Mouse (Mus musculus): ENCODE results near the gene Tab1. TPM values are rescaled to one million over a fixed set of nuclear protein-coding genes. Genes with fewer than 3 reads are reported as not detected.

Tab1 gene
- total RNA-seq (2021): 10 to 100 TPM; 23.8 to 25.7 TPM
- long read RNA-seq, experiment 1, transcript Tab1-201 (11 exons, 2,964 nt): major isoform, 20 of 30 reads
- long read RNA-seq, experiment 1, partial matches to known transcripts: 3 of 30 reads
- long read RNA-seq, experiment 1, other reads (novel, unspliced or antisense): 7 of 30 reads
- long read RNA-seq, experiment 2, transcript Tab1-201 (11 exons, 2,964 nt): major isoform, 14 of 27 reads
- long read RNA-seq, experiment 2, partial matches to known transcripts: 7 of 27 reads
- long read RNA-seq, experiment 2, other reads (novel, unspliced or antisense): 6 of 27 reads

DNA sequence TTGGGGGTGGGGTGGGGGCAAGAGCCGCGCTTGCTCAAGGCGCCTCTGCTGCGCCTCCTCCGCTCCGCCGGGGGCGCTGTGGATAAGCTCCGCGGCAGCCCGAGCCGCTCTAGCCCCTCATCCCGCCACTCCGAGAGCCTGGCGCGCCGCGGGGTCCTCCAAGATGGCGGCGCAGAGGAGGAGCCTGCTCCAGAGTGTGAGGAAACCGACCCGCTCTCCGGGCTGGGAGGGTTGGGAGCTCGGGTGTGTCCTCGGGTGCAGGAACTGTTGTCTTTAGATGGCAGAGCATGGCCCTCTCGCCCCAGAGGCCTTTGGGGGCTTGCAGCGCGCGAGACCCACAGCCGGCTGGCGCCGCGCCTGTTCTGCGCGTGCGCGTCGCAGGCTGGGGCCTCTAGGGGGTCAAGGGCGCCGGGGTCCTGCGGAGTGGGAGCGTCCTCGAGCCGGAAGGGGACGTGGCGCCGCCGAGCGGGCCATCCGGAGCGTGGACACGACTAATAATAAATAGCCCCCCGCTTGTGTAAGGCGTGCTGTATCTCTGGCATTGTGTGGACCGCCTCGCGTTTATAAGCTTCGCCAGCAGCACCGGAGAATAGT, at the start of gene Tab1:
TSS of gene Tab1 (plus strand) at position 135 of the 594 bp plus-strand sequence.
- peak; percentile 91 to 92 for DNase-seq (ENCODE audit: low spot score in 2 of 2)

DNA sequence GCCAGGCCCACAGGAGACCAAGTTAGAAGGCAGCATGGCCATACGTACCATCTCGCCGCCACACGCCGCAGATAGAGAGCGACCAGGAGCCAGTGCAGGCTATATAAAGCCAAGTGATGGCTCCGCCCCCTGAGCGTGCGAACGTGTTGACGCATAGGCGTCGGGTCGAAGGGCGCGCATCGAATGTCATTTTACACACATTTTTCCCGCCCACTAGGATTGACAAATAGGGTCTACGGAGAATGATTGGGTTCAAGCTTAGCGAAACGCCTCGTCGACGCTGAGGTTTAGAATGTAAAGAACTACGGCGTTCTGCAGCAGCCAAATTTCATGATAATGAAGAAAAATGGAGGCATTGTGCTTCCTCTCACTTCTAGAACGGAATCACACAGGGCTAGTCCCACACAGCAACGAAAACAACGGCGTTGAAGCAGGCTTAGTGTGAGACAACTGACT, 49.6 kb upstream of the Tab1 start:
- DNase-seq (ENCODE audit: low spot score in 2 of 2): peak; percentile 95

DNA sequence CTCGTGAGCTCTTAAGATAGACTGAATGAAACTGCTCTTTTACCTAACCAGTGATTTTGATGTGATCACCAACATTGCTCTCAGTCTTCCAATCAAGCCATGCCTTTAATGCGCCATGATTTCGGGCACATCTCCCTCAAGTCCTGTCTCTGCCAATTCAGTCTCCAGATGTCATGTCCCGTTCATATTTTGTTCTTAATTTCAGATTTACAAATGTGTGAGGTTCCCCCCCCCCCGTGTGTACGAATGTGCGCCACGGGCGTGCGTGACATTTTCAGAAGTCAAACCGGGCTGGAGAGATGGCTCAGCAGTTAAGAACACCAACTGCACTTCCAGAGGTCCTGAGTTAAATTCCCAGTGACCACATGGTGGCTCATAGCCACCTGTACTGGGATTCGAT, 49.2 kb upstream of the Tab1 start:
- DNase-seq (ENCODE audit: low spot score in 2 of 2): no peak

DNA sequence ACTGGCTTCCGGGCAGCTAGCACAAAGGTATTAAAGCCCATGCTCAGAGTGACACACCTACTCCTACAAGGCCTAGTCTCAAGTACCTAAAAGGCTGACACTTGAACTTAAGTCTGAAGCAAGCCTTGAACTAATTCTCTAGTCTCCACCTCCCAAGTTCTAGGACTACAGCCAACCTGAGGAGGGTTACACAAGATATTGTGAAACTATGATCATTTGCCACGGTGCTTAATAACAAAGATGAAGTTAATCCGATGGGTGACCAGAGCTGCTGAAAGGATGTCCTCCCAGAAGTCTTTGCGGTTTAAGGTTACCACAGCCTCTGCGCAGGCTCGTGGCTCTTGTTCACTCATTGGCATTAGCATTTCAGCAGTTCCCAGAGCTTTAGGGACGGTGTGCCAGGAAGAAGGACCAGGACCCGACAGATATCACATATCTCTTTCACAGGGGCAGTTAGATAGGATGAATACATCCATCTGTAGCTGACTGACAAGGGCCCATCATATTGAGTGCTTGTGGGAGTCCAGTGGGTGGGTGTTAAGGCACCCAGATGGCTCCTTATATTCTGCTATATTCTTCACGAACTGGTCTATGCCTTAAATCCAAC, 45.4 kb upstream of the Tab1 start:
- DNase-seq (ENCODE audit: low spot score in 2 of 2): no peak

DNA sequence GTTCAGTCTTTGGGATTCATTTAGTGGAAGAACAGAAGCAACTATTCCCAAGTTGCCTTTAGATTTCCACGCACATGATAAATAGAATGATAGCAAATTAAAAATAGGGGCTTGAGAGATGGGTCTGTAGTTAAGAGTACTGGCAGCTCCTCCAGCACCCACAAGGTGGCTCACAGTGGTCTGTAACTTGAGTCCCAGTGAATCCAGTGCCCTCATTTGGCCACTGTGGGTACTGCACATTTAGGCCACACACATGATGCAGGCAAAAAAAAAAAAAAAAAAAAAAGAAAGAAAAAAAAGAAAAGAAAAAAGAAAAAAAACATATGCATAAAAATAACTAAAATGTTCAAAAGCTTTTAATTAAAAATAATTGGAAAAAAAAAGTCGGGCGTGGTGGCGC, 44.3 kb upstream of the Tab1 start:
- DNase-seq (ENCODE audit: low spot score in 2 of 2): peak; percentile 92 to 96

DNA sequence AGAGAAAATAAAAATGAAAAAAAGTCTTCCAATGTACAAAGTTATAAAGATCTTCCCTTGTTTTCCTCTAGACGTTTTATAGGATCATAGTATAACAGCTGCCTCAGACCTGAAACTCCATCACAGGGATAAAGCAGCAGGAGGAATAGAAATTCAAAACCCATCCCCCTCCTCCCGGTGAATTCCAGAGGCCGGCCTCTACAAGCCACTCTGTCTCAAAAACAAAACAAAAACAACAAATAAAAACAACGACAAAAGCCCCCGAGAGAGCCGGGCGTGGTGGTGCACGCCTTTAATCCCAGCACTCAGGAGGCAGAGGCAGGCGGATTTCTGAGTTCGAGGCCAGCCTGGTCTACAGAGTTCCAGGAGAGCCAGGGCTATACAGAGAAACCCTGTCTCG, 42.8 kb upstream of the Tab1 start:
- no peak for DNase-seq (ENCODE audit: low spot score in 2 of 2)

DNA sequence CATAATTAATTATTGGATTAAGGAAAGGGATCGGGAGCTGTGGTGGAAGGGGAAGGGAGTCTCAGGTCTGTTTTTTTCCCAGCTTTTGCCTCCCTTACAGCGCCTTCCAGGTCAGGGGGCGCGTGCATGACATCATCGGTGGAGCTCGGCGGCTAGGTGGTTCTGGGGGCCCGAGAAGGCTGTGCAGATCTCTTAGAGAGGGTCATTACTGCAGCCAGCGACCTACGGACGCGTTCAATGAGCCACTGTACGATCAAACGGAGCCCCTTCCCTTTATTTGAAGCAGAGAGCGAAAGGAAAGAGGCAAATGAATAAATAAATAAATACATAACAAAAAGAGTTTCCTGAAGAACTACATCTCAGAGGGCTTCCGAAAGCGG, 42.2 kb upstream of the Tab1 start:
- DNase-seq (ENCODE audit: low spot score in 2 of 2): peak in 1 of 2 experiments; percentile 33

DNA sequence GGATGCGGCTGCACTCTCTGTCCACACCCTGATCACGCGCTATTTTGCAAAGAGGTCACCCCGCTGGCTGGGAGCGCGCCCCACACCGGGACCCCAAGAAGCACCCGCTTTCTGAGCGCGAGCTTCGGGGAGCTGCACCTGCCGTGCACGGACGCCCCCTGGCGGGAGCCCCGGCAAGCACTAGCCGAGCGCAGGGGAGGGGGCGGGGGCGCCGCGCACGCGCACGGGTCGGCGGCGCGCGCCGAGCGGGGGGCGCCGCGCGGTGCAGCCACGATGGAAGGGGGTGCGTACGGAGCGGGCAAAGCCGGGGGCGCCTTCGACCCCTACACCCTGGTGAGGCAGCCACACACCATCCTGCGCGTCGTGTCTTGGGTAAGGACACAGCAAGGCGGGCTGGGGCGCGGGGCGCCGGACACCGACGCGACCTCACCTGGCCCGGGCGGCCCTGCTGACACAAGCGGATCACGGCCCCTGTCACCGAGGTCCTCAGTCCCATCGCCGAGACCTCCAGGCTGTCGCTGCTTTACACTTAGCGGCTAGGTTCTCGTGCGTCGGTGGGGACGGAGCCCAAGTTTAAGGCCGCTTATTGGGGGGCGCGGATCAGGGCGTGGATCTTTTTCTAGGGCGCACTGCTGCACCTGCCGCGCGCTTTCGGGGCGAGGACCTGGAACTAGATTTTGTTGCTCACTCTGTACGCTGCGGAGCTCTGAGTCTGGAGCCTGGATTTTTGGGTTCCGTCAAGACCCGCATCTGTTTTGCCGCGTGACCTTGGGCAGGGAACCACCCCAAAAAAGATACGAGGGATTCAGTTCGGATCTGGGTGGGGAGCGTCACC, 41.6 kb upstream of the Tab1 start, which contains the start of the genes Syngr1 and Rpl3:
TSS of gene Syngr1 (plus strand) at position 214 of the 835 bp plus-strand sequence.
TSS of gene Rpl3 (minus strand) at position 748 of the 835 bp plus-strand sequence.
- DNase-seq (ENCODE audit: low spot score in 2 of 2): peak; percentile 85 to 86

DNA sequence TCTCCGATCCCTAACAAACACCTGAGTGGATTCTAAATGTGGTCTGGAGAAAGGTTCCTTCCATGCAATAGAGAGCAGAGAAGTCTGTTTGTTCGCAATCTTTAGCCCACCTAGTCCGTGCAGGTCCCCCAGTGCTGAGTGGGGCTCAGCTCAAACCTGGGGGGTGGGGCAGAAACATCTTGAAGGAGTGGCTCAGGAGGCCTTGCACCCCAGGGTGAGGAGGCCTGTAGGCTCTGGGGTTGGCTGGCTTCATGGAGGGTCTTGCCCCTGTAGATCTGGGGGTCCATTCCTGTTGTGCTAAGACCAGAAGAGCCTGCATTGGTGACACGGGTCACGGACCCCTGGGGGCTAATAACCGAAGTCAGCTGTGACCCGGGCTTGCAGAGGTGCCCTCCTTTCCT, 40.9 kb upstream of the Tab1 start:
- DNase-seq (ENCODE audit: low spot score in 2 of 2): no peak

DNA sequence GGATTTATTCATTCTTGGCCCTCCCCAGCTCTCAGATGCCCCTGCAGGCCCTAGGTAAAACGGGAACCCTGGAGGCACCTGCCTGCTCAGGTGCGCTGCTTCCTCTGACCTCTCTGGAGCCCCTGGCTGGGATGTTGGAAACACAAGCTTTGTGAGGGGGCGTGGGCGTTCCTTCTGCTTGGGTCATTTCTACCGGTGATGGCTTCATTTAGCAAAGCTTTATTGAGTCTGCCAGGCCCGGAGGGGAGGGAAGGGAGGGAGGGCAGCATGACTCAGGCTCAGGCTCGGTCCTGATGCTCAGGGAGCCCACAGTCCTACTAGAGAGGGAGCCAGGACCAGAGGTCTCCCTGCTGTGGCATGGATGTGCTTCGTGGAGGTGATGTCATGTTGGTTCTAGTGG, 40.3 kb upstream of the Tab1 start:
- DNase-seq (ENCODE audit: low spot score in 2 of 2): peak; percentile 50 to 65

DNA sequence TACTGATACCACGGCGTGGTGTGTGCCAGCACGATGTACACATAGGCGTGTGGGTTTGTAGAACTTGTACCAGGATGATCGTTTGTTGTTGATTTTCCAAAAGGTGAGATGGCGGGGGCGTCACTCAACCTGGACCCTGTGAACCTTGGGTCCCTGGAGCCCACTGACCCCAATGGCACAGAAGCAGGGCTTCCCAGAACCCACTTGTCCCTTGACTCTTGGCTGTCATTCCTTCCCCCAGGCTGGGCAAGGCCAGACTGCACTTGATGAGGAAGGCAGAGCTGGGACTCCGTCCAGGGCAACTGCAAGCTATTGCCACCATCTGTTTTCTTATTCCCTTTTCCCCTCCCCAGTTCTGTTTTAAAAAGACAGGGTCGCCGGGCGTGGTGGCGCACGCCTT, 38.7 kb upstream of the Tab1 start:
- no peak for DNase-seq (ENCODE audit: low spot score in 2 of 2)

DNA sequence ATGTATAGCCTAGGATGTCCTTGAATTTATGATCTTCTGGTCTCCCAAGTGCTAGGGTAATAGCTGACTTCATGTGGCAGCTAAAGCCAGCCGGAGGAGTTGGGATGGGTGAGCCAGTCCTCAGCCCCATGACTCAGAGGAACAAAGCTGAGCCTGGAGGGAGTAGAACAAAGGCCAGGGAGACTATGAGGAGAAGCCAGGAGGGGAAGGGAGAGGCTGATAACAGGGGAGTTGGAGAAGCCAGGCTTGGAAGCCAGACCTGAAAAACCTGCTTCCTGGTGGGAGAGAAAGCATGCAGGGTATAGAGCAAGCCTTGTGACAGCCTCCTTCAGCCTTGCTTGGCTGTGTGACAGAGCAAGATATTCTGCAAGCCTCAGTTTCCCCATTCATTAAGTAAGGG, 37.3 kb upstream of the Tab1 start:
- DNase-seq (ENCODE audit: low spot score in 2 of 2): no peak

DNA sequence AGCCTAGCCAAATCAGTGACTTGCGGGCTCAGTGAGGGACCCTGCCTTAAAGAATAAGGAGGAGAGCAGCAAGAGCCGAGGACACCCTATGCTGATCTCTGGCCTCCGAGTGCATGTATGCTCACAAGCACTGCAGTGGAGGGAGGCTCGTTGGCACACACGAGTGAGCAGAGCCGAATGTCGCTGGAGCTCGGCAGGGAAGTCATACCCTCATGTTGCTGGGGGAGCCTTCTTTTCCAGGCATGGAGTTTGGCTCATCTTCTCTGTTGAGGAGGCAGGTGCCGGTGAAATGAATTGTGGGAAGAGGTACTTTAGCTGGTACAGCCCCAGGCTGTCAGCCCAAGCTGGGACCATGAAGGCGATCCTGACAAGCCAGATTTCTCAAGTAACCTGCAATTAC, 36.5 kb upstream of the Tab1 start:
- DNase-seq (ENCODE audit: low spot score in 2 of 2): no peak

DNA sequence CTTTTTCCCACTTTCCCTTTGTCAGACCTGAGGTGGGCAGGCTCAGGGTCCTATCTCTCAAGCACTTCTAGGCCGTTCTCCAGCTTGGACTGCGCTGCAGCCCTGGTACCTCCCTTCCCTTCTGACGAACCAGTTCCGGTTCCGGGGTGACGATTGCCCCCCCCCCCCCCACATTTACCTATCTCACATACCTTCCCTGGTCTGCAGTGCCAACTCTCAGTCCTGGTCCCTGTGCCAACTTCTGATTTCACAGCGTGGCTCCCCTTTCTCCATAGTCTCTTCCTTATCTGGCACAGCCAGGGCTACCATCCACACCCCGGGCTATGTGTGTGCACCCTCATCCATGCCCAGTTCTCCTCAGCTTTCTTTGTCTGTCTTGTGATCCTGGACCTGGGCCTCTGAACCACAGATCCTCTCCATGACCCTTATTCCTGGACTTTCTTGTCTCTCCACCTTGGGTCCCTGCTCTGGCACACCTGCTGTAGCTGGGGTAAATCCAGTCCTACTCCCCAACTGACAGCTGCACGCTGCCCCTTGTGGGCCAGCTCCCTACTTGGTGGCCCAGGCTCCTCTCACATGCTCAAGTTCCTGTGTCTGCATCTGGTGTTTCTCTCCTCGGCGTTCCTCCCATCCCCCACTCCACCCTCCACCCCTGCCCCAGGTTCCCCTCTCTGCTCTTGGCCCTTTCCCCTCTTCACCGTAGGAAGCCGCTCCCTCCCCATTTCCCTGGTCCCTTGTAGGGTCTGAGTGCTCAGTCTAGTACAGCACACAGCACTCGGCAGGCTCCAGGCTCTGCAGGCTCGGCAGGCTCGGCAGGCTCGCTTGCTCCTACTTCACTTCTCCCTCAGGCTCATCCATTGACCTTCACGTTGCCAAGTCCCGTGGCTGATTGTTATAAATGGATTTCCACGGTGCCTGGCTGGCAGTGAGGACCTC, 35.7 kb upstream of the Tab1 start:
- DNase-seq (ENCODE audit: low spot score in 2 of 2): no peak

DNA sequence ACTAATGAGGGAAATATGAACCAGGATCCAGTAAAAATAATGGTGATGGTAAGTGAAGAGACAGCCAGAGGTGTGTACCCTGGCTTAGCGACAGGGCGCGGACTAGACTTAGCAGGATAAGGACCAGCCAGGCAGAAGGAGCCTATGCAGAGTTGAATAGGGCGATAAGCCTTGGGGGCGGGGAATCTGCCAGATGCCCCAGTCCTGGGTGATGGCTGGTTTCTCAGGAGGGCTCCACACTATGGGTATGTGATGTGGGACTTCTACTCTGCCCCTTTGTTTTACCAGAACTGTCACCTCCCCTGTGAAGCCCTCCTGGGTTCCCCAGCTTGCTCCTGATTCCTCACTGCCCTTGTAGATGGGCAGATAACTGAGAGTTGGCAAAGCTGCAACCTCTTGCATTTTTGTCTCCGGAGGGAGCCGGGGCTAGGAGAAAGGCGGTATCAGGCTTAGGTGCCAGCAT, 34.9 kb upstream of the Tab1 start:
- no peak for DNase-seq (ENCODE audit: low spot score in 2 of 2)

DNA sequence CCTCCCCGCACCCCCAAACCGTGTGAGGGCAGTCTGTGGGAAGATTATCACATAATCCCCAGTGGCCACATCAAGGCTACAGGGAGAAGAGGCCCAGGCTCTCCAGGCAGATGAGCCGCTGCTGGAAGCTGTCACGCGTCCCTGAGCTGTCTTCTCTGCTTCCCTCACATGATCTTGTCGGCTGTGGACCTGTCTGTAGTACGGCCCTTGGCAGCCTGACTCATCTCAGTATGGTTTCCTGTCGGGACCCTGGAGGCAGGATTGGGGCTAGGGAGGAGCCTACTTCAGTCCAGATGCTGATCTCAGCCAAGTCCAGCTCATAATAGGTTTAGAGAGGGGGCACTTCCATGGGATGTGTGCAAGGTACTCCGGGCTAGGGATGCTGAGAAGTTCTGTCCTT, 34.1 kb upstream of the Tab1 start:
- peak in 1 of 2 experiments; percentile 43 for DNase-seq (ENCODE audit: low spot score in 2 of 2)

DNA sequence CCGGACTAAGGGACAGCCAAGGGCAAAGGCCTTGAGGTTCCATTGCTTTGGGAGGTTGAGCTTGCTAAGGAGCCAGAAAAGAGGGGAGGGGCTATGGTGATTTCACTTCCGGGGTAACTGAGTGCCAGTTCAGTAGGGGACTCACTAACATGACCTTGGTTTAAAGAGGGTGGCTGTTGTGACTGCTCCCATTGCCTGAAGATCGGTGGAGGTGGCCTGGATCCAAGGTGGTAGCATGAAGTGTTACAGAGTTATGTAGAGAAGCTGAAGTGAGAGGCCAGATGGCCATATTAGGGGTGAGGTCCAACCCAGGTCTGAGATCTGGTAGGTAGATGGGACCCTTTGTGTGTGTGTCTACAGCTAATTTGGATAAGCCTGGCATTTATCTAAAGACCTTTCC, 33.5 kb upstream of the Tab1 start:
- DNase-seq (ENCODE audit: low spot score in 2 of 2): no peak

DNA sequence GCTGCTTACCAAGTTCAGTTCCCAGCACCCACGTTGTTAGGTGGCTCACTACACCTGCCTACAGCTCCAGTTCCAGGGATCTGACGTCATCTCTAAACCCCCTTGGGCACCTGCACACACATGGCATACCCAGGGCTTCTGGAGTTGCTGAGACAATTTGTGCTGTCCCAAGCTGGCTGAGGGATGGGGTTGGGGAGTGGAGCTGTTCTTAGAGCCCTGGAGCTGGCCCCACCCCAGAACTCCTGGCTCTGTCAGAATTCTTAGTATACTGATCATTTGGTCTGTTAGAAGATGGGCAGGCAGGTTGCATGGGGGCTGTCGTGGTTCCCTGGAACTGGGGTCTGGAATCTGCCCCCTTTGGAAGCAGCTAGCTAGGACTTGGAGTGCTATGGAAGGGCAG, 32.7 kb upstream of the Tab1 start:
- DNase-seq (ENCODE audit: low spot score in 2 of 2): no peak

DNA sequence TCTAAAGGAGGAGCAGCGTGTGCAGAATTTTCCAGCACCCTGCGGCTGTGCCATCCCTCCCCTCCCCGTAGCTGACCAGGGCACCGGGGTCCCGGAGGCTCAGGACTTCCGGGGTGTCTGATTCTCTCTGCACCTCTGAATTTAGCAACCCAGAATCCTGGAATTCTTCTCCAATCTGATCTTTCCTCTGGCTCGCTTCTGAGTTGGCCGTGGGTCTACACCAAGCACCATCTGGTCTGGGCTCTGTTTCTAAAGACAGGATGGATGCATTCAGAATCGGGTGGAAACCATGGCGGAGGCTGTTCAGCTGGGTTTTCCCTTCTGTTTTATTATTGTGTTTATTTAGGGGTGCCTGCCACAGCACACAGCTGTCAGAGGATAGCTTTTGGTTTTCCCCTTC, 32.1 kb upstream of the Tab1 start:
- no peak for DNase-seq (ENCODE audit: low spot score in 2 of 2)

DNA sequence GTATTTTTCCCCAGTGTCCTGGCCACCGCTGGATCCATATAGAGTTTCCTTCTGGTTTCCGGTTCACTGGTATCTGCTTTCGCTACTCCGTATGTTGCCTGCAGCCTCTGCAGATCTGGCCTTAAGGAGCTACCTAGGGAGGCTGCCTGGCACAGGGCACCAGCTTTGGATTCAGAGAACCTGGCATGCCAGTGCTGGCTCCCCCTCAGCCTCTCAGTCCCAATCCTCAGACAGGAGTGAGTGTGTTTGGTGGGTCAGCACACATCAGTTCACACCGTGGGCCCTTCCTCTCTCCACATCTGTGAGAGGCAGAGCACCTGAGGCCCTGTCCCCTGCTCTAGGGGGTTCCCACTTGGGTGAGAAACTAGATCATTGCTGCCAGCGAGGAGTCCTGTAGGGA, 31.4 kb upstream of the Tab1 start:
- DNase-seq (ENCODE audit: low spot score in 2 of 2): no peak
